Comparison of ENCODE assay signal across 7 mouse cellular contexts in the genomic region with DNA sequence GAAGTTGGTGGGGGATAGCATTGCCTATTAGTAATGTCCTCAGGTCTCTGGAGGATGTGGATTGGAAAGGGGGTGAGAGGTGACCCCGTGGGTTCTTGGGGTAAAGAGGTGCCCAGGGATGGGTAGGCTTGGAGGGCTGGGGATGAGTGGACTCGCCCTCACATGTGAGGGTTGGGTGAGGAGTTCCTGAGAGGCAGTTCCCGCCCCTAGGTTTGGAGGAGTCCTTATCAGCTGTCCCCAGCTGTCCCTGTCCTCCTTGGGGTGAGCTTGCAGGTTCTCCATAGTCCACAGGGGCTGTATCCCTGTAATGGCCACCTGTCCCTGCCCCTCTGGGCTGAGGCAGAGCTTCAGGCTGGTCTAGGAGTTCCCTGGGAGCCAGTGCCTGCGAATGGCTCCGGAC. TPM values are rescaled to one million over a fixed set of nuclear protein-coding genes. Genes with fewer than 3 reads are reported as not detected.
DNase-seq lines count a peak whose midpoint lies in the region; ATAC-seq lines count a peak whose summit lies in the region.

No protein-coding gene starts in this region.

- 26% methylated on average over 5 of the region's 5 CpGs for WGBS in liver, embryonic 12.5 days (ENCODE audit: insufficient replicate concordance)
- WGBS in stomach, embryonic 16.5 days = 74% methylated on average over 5 of the region's 5 CpGs

- no peak for ATAC-seq in megakaryocyte, adult 5-6 weeks (ENCODE audit: poor library complexity, severe bottlenecking)
- ATAC-seq in erythroid progenitor cell, adult 5-6 weeks (replicated peaks; ENCODE audit: low FRiP score, poor library complexity, severe bottlenecking) = peak; percentile 83
- peak; percentile 86 for ATAC-seq in liver, embryonic 12.5 days
- no peak for ATAC-seq in stomach, embryonic 16.5 days (ENCODE audit: insufficient read depth, low FRiP score)

- peak overlapping the region; percentile 98 for H3K9ac ChIP-seq in liver, embryonic 12.5 days
- peak overlapping the region; percentile 98 for H3K9ac ChIP-seq in stomach, embryonic 16.5 days (ENCODE audit: low read length)

- H3K36me3 ChIP-seq in megakaryocyte, embryonic 14.5 days (replicated peaks; ENCODE audit: low read length) = peaks cover 50% of the 10 kb centered on the region
- H3K36me3 ChIP-seq in liver, embryonic 12.5 days = peaks cover 49% of the 10 kb centered on the region
- H3K36me3 ChIP-seq in stomach, embryonic 16.5 days (ENCODE audit: control insufficient read depth, insufficient read depth, low read length) = peaks cover 23% of the 10 kb centered on the region

- H3K4me1 ChIP-seq in megakaryocyte, embryonic 14.5 days = peaks cover 71% of the 10 kb centered on the region
- peaks cover 71% of the 10 kb centered on the region for H3K4me1 ChIP-seq in liver, embryonic 12.5 days
- peaks cover 35% of the 10 kb centered on the region for H3K4me1 ChIP-seq in stomach, embryonic 16.5 days (ENCODE audit: control insufficient read depth, insufficient read depth, low read length)

- H3K9me3 ChIP-seq in megakaryocyte, embryonic 14.5 days = no peaks in the 10 kb centered on the region
- no peaks in the 10 kb centered on the region for H3K9me3 ChIP-seq in liver, embryonic 12.5 days (replicated peaks)
- no peaks in the 10 kb centered on the region for H3K9me3 ChIP-seq in stomach, embryonic 16.5 days (replicated peaks; ENCODE audit: control insufficient read depth, low read length)

- peak overlapping the region; percentile 98 for H3K4me3 ChIP-seq in megakaryocyte, embryonic 14.5 days (replicated peaks)
- peak overlapping the region; percentile 89 for H3K4me3 ChIP-seq in liver, embryonic 12.5 days
- peak overlapping the region; percentile 89 for H3K4me3 ChIP-seq in stomach, embryonic 16.5 days (replicated peaks; ENCODE audit: low read length)

- H3K27me3 ChIP-seq in megakaryocyte, embryonic 14.5 days (replicated peaks) = no peaks in the 10 kb centered on the region
- H3K27me3 ChIP-seq in liver, embryonic 12.5 days (replicated peaks) = no peaks in the 10 kb centered on the region
- H3K27me3 ChIP-seq in stomach, embryonic 16.5 days (ENCODE audit: control insufficient read depth, insufficient read depth, low read length) = no peaks in the 10 kb centered on the region

- peak overlapping the region; percentile 91 for H3K4me2 ChIP-seq in liver, embryonic 12.5 days
- peak overlapping the region; percentile 91 for H3K4me2 ChIP-seq in stomach, embryonic 16.5 days (ENCODE audit: low read depth, low read length)

- DNase-seq in kidney, adult 11 months = no peak
- DNase-seq in thymus, postnatal 4 days = no peak

- H3K27ac ChIP-seq in liver, embryonic 12.5 days = peak overlapping the region; percentile 96
- H3K27ac ChIP-seq in stomach, embryonic 16.5 days (ENCODE audit: low read length) = no peak overlapping the region

RNA-seq across cellular contexts. Expression of gene Bsg, which starts 1.7 kb away (rescaled TPM):
- 2,144 and 3,272 TPM in 2 replicates for polyA plus RNA-seq in megakaryocyte, embryonic 14.5 days (2012; ENCODE audit: insufficient read depth, low replicate concordance)
- total RNA-seq in megakaryocyte, adult 5-6 weeks (2015) = 289 and 306 TPM in 2 replicates
- total RNA-seq in megakaryocyte, adult 5-6 weeks (2017) = 194 and 196 TPM in 2 replicates
- total RNA-seq in erythroid progenitor cell, adult 5-6 weeks (2015; ENCODE audit: low replicate concordance) = 1,896 and 2,324 TPM in 2 replicates
- total RNA-seq in erythroid progenitor cell, adult 5-6 weeks (2017; ENCODE audit: low replicate concordance) = 1,328 and 1,345 TPM in 2 replicates
- 1,008 and 1,045 TPM in 2 replicates for polyA plus RNA-seq in liver, embryonic 12.5 days (2016; fragmentation: Nextera tagmentation; extraction: Ambion mirVana)
- polyA plus RNA-seq in stomach, embryonic 16.5 days (2015; fragmentation: Nextera tagmentation; extraction: Ambion mirVana) = 983 and 1,041 TPM in 2 replicates

RNA-seq across cellular contexts. Expression of gene Hcn2, which starts 10.5 kb away (rescaled TPM):
- polyA plus RNA-seq in megakaryocyte, embryonic 14.5 days (2012; ENCODE audit: insufficient read depth, low replicate concordance) = 1.5 and 1.8 TPM in 2 replicates
- total RNA-seq in megakaryocyte, adult 5-6 weeks (2015) = 0.04 TPM in 1 of 2 replicates, not detected in the other
- not detected in 2 replicates for total RNA-seq in megakaryocyte, adult 5-6 weeks (2017)
- not detected in 2 replicates for total RNA-seq in erythroid progenitor cell, adult 5-6 weeks (2015; ENCODE audit: low replicate concordance)
- total RNA-seq in erythroid progenitor cell, adult 5-6 weeks (2017; ENCODE audit: low replicate concordance) = not detected in 2 replicates
- polyA plus RNA-seq in liver, embryonic 12.5 days (2016; fragmentation: Nextera tagmentation; extraction: Ambion mirVana) = 0.11 TPM in 1 of 2 replicates, not detected in the other
- not detected in 2 replicates for polyA plus RNA-seq in stomach, embryonic 16.5 days (2015; fragmentation: Nextera tagmentation; extraction: Ambion mirVana)

RNA-seq across cellular contexts. Expression of gene Gzmm, which starts 17.1 kb away (rescaled TPM):
- polyA plus RNA-seq in megakaryocyte, embryonic 14.5 days (2012; ENCODE audit: insufficient read depth, low replicate concordance) = 1.4 and 2.2 TPM in 2 replicates
- 2.0 and 2.4 TPM in 2 replicates for total RNA-seq in megakaryocyte, adult 5-6 weeks (2015)
- 0.20 and 0.92 TPM in 2 replicates for total RNA-seq in megakaryocyte, adult 5-6 weeks (2017)
- not detected in 2 replicates for total RNA-seq in erythroid progenitor cell, adult 5-6 weeks (2015; ENCODE audit: low replicate concordance)
- not detected in 2 replicates for total RNA-seq in erythroid progenitor cell, adult 5-6 weeks (2017; ENCODE audit: low replicate concordance)
- 0.26 and 0.41 TPM in 2 replicates for polyA plus RNA-seq in liver, embryonic 12.5 days (2016; fragmentation: Nextera tagmentation; extraction: Ambion mirVana)
- polyA plus RNA-seq in stomach, embryonic 16.5 days (2015; fragmentation: Nextera tagmentation; extraction: Ambion mirVana) = 0.31 and 0.44 TPM in 2 replicates

RNA-seq across cellular contexts. Expression of gene Cdc34, which starts 24.0 kb away (rescaled TPM):
- polyA plus RNA-seq in megakaryocyte, embryonic 14.5 days (2012; ENCODE audit: insufficient read depth, low replicate concordance) = 451 and 1,194 TPM in 2 replicates
- 52.6 and 53.3 TPM in 2 replicates for total RNA-seq in megakaryocyte, adult 5-6 weeks (2015)
- 70.2 and 100 TPM in 2 replicates for total RNA-seq in megakaryocyte, adult 5-6 weeks (2017)
- total RNA-seq in erythroid progenitor cell, adult 5-6 weeks (2015; ENCODE audit: low replicate concordance) = 42.2 and 66.7 TPM in 2 replicates
- 82.7 and 87.2 TPM in 2 replicates for total RNA-seq in erythroid progenitor cell, adult 5-6 weeks (2017; ENCODE audit: low replicate concordance)
- 188 and 196 TPM in 2 replicates for polyA plus RNA-seq in liver, embryonic 12.5 days (2016; fragmentation: Nextera tagmentation; extraction: Ambion mirVana)
- polyA plus RNA-seq in stomach, embryonic 16.5 days (2015; fragmentation: Nextera tagmentation; extraction: Ambion mirVana) = 84.6 and 86.3 TPM in 2 replicates

RNA-seq across cellular contexts. Expression of gene Tpgs1, which starts 36.8 kb away (rescaled TPM):
- polyA plus RNA-seq in megakaryocyte, embryonic 14.5 days (2012; ENCODE audit: insufficient read depth, low replicate concordance) = 209 and 257 TPM in 2 replicates
- total RNA-seq in megakaryocyte, adult 5-6 weeks (2015) = 17.5 and 21.0 TPM in 2 replicates
- total RNA-seq in megakaryocyte, adult 5-6 weeks (2017) = 8.8 and 21.1 TPM in 2 replicates
- 12.2 and 15.9 TPM in 2 replicates for total RNA-seq in erythroid progenitor cell, adult 5-6 weeks (2015; ENCODE audit: low replicate concordance)
- total RNA-seq in erythroid progenitor cell, adult 5-6 weeks (2017; ENCODE audit: low replicate concordance) = 1.9 and 8.3 TPM in 2 replicates
- 30.4 and 34.2 TPM in 2 replicates for polyA plus RNA-seq in liver, embryonic 12.5 days (2016; fragmentation: Nextera tagmentation; extraction: Ambion mirVana)
- 47.4 and 53.2 TPM in 2 replicates for polyA plus RNA-seq in stomach, embryonic 16.5 days (2015; fragmentation: Nextera tagmentation; extraction: Ambion mirVana)

Comparison
In these comparisons a context has a peak if more than half of its experiments do, and no peak if none do; other contexts are left out.
1. ATAC-seq: peak in erythroid progenitor cell, adult 5-6 weeks (single experiment) and liver, embryonic 12.5 days (single experiment); none in megakaryocyte, adult 5-6 weeks (single experiment) and stomach, embryonic 16.5 days (single experiment).
2. Peak in every context shown above with its lines, with median percentiles within 50 percentile points of each other: H3K4me3 ChIP-seq.